ENCODE assay signal across 8 mouse cellular contexts in the genomic region with DNA sequence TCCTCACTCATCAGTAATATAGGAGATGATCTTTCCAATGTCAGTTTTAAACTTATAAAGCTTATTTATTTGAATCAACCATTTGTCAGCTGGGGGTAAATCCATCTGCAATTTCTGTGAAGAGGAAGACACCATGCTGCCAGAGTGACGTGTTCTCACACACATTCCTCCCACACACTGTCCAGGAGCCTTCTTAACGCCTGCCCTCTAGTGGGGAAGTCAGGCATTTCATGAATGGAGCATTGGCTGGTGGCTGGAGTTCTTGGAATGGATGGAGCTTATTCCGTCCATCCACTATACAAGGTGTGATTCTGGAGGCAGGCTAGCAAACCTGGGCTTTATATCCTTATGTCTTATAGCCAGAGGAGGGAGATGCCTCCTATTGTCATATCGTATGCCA. TPM values are rescaled to one million over a fixed set of nuclear protein-coding genes. Genes with fewer than 3 reads are reported as not detected.
A peak's percentile ranks its signal among the peaks of the same experiment; 100 is the strongest.
DNase-seq lines count a peak whose midpoint lies in the region; ATAC-seq lines count a peak whose summit lies in the region.

No protein-coding gene starts in this region.

- peak; percentile 72 for DNase-seq in midbrain, embryonic 10.5 days (ENCODE audit: low spot score)
- DNase-seq in c-Kit-negative CD71-positive TER-119-positive erythroid progenitor cells, embryonic 14.5 days (ENCODE audit: low read depth, low spot score): peak; percentile 45
- peak; percentile 52 for DNase-seq in fibroblast of lung, adult 2 months (ENCODE audit: low read depth)
- DNase-seq in heart, postnatal 36 days: peak; percentile 77 to 78
- DNase-seq in left cerebral cortex, adult 8-10 months (ENCODE audit: low spot score in 2 of 2): peak; percentile 72
- peak; percentile 88 for DNase-seq in midbrain, embryonic 14.5 days
- DNase-seq in spleen, postnatal 4 days (ENCODE audit: low spot score in 2 of 2): peak; percentile 55 to 81

- WGBS in midbrain, embryonic 10.5 days: 35% methylated on average over 4 of the region's 4 CpGs
- WGBS in midbrain, embryonic 15.5 days: 25% methylated on average over 4 of the region's 4 CpGs
- 33% methylated on average over 4 of the region's 4 CpGs for WGBS in midbrain, embryonic 14.5 days

- peaks cover 92% of the 10 kb centered on the region for H3K36me3 ChIP-seq in midbrain, embryonic 10.5 days
- peaks cover 51% of the 10 kb centered on the region for H3K36me3 ChIP-seq in midbrain, embryonic 15.5 days (replicated peaks)
- peaks cover 86% of the 10 kb centered on the region for H3K36me3 ChIP-seq in midbrain, embryonic 14.5 days (ENCODE audit: control insufficient read depth, insufficient read depth, low read length)

- H3K9me3 ChIP-seq in midbrain, embryonic 10.5 days (replicated peaks): no peaks in the 10 kb centered on the region
- no peaks in the 10 kb centered on the region for H3K9me3 ChIP-seq in midbrain, embryonic 15.5 days
- no peaks in the 10 kb centered on the region for H3K9me3 ChIP-seq in midbrain, embryonic 14.5 days (ENCODE audit: control insufficient read depth, low read length)

- no peak overlapping the region for H3K4me2 ChIP-seq in midbrain, embryonic 15.5 days
- no peak overlapping the region for H3K4me2 ChIP-seq in midbrain, embryonic 14.5 days (ENCODE audit: low read length)

- no peak overlapping the region for H3K9ac ChIP-seq in midbrain, embryonic 15.5 days
- no peak overlapping the region for H3K9ac ChIP-seq in midbrain, embryonic 14.5 days (replicated peaks; ENCODE audit: low read length)

- H3K4me3 ChIP-seq in midbrain, embryonic 10.5 days: no peak overlapping the region
- H3K4me3 ChIP-seq in midbrain, embryonic 15.5 days: no peak overlapping the region
- H3K4me3 ChIP-seq in midbrain, embryonic 14.5 days (replicated peaks; ENCODE audit: low read depth, low read length): no peak overlapping the region

- intact Hi-C loops in heart, postnatal 36 days (cut with DNase I): loop anchor here (5.0 kb wide), 1 partner anchor 168 kb away; no protein-coding TSS in a partner anchor

- H3K27ac ChIP-seq in midbrain, embryonic 10.5 days (replicated peaks): no peak overlapping the region
- no peak overlapping the region for H3K27ac ChIP-seq in midbrain, embryonic 15.5 days
- H3K27ac ChIP-seq in midbrain, embryonic 14.5 days (replicated peaks; ENCODE audit: low read depth, low read length): no peak overlapping the region

- H3K27me3 ChIP-seq in midbrain, embryonic 10.5 days (ENCODE audit: low read depth, poor library complexity, severe bottlenecking): no peaks in the 10 kb centered on the region
- no peaks in the 10 kb centered on the region for H3K27me3 ChIP-seq in midbrain, embryonic 15.5 days (replicated peaks)
- H3K27me3 ChIP-seq in midbrain, embryonic 14.5 days (ENCODE audit: control insufficient read depth, insufficient read depth, low read length): no peaks in the 10 kb centered on the region

- no peak for ATAC-seq in midbrain, embryonic 15.5 days (replicated peaks)
- ATAC-seq in midbrain, embryonic 14.5 days (ENCODE audit: low FRiP score, low TSS enrichment): no peak

- H3K4me1 ChIP-seq in midbrain, embryonic 10.5 days: no peaks in the 10 kb centered on the region
- H3K4me1 ChIP-seq in midbrain, embryonic 15.5 days: no peaks in the 10 kb centered on the region
- no peaks in the 10 kb centered on the region for H3K4me1 ChIP-seq in midbrain, embryonic 14.5 days (ENCODE audit: control insufficient read depth, insufficient read depth, low read length)

RNA-seq across cellular contexts. Expression of a gene that starts 37.0 kb away (rescaled TPM):
- 30.4 and 34.1 TPM in 2 replicates for polyA plus RNA-seq in midbrain, embryonic 10.5 days (2016; fragmentation: Nextera tagmentation; extraction: Ambion mirVana)
- 46.4 and 47.2 TPM in 2 replicates for polyA plus RNA-seq in midbrain, embryonic 15.5 days (2015; fragmentation: Nextera tagmentation; extraction: Ambion mirVana)
- total RNA-seq in heart, postnatal 36 days (2021): 10 to 100 TPM; 31.1 to 44.9 TPM
- total RNA-seq in left cerebral cortex, adult 8-10 months (2022): 100 to 1,000 TPM in 3 of 4 experiments, 10 to 100 TPM in 1; 91.1 to 105 (median 103) TPM
- 41.9 and 54.9 TPM in 2 replicates for polyA plus RNA-seq in midbrain, embryonic 14.5 days (2014; fragmentation: Nextera tagmentation; extraction: Ambion mirVana)
